Mouse (Mus musculus) intestine, postnatal 0 days (tissue): ENCODE measurements around the gene Zbtb17. TPM values are rescaled to one million over a fixed set of nuclear protein-coding genes. Genes with fewer than 3 reads are reported as not detected.

Source experiments
- ATAC-seq: fragments of 200-750 bp; cut with Nextera tagmentation; 2 replicates; pipeline ENCODE4 v1.8.0; 2017; ENCODE audit warnings: mild to moderate bottlenecking, moderate TSS enrichment, moderate library complexity
- H3K27ac ChIP-seq: fragments of 300-500 bp; sonication (generic); 2 replicates; pipeline ENCODE4 v1.5.1; 2014; ENCODE audit warnings: mild to moderate bottlenecking, low read depth, low read length, moderate library complexity
- H3K27me3 ChIP-seq: fragments of 300-500 bp; sonication (generic); replicated peaks from 2 replicates; pipeline ENCODE4 v1.6.1; 2014; ENCODE audit warnings: low read length, mixed read lengths; ENCODE audit not compliant: control insufficient read depth, insufficient read depth
- H3K36me3 ChIP-seq: fragments of 300-500 bp; sonication (generic); 2 replicates; pipeline ENCODE4 v1.6.1; 2014; ENCODE audit warnings: mild to moderate bottlenecking, moderate library complexity; ENCODE audit not compliant: control insufficient read depth, insufficient read depth
- H3K4me1 ChIP-seq: fragments of 300-500 bp; sonication (generic); replicated peaks from 2 replicates; pipeline ENCODE4 v1.6.1; 2014; ENCODE audit warnings: antibody characterized with exemption, low read length, mixed read lengths; ENCODE audit not compliant: control insufficient read depth, insufficient read depth
- H3K4me2 ChIP-seq: fragments of 300-500 bp; sonication (generic); replicated peaks from 2 replicates; pipeline ENCODE4 v1.6.1; 2014; ENCODE audit warnings: low read depth, mild to moderate bottlenecking, moderate library complexity
- H3K4me3 ChIP-seq: fragments of 300-500 bp; sonication (generic); 2 replicates; pipeline ENCODE4 v1.5.1; 2014; ENCODE audit warnings: low read depth, low read length
- H3K9ac ChIP-seq: fragments of 300-500 bp; sonication (generic); 2 replicates; pipeline ENCODE4 v1.6.1; 2014; ENCODE audit warnings: mild to moderate bottlenecking, low read depth, low read length
- H3K9me3 ChIP-seq: fragments of 300-500 bp; sonication (generic); 2 replicates; pipeline ENCODE4 v1.6.1; 2016; ENCODE audit warnings: mixed run types; ENCODE audit not compliant: control insufficient read depth
- CTCF ChIP-seq: sonication (generic); IDR thresholded peaks from 2 replicates; pipeline ENCODE4 v1.5.1; 2016; ENCODE audit warnings: low read depth, mild to moderate bottlenecking, control low read depth, antibody characterized with exemption, moderate library complexity
- WGBS: fragments of 180-500 bp; shearing (Covaris S2); extraction: QIAGEN DNeasy Blood & Tissue Kit; methylation state at CpG from one replicate; pipeline ENCODE4 v1.1.7; 2014; 5-methylcytosine and 5-hydroxymethylcytosine counted together
- polyA plus RNA-seq: library from polyadenylated mRNA; unstranded; fragments of >200 nt; fragmentation: Nextera tagmentation; extraction: Ambion mirVana; gene quantifications from 2 replicates; pipeline ENCODE4 v1.2.1, GENCODE M21; 2015

Zbtb17 gene
- polyA plus RNA-seq, 1 experiment from 2014 or later: 9.7 TPM

DNA sequence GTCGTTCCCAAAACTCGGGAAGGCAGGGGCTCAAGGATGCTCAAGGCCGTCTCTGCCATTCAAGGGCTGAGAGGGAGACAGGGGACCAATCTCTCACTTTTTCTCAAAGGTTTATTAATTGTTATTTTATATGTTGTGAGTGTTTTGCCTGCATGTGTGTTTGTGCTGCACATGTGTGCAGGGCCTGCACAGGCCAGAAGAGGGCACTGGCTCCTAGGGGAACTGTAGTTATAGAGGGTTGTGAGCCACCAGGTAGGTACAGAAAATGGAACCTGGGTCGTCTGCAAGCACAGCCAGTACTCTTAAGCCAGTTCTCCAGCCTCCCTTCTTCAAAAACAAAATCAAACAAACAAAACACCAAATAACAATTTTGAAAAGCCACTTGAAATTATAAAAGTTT is 44.2 kb downstream of the Zbtb17 start:
- no peak overlapping the region for H3K9ac ChIP-seq
- TF ChIP-seq CTCF: peak; percentile 74
- peaks cover 84% of the 10 kb centered on the region for H3K36me3 ChIP-seq
- H3K27me3 ChIP-seq: no peaks in the 10 kb centered on the region
- no peaks in the 10 kb centered on the region for H3K4me1 ChIP-seq
- H3K9me3 ChIP-seq: no peaks in the 10 kb centered on the region
- WGBS: 88% methylated on average over 4 of the region's 4 CpGs
- H3K4me3 ChIP-seq: no peak overlapping the region
- no peak for ATAC-seq
- no peak overlapping the region for H3K27ac ChIP-seq
- no peak overlapping the region for H3K4me2 ChIP-seq

GRCm38 (mm10) chr4:141500637-141501036 is 56.2 kb downstream of the Zbtb17 start:
- Histone ChIP-seq H3K36me3 (no peaks in the 10 kb centered on the region), H3K9me3 (no peaks in the 10 kb centered on the region), H3K27ac (no peak overlapping the region), H3K27me3 (no peaks in the 10 kb centered on the region), H3K4me1 (no peaks in the 10 kb centered on the region), H3K4me3 (no peak overlapping the region), H3K4me2 (no peak overlapping the region), H3K9ac (no peak overlapping the region)
- 60% methylated on average over 4 of the region's 4 CpGs for WGBS
- no peak for TF ChIP-seq CTCF
- no peak for ATAC-seq

DNA sequence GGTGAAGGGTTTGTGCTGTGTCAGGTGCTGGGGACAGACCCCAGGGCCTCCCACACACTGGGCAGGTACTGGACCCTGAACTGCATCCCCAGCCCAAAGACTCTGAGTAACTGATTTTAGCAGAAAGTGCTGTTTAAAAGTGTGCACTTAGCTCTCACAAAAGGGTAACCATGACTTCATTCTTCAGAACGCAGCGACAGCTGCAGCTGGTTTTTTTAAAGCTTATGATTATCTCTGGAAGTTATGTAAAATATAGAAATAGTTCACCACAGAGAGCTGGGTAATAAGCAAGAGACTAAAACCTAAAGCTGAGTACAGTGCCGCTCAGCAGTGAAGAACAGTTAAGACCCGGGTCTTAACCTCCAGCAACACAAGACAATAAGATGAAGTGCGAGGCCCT is 56.6 kb downstream of the Zbtb17 start:
- Histone ChIP-seq H3K36me3 (no peaks in the 10 kb centered on the region), H3K9me3 (no peaks in the 10 kb centered on the region), H3K4me3 (no peak overlapping the region), H3K4me2 (no peak overlapping the region), H3K4me1 (no peaks in the 10 kb centered on the region), H3K27ac (no peak overlapping the region), H3K9ac (no peak overlapping the region), H3K27me3 (no peaks in the 10 kb centered on the region)
- ATAC-seq: no peak
- TF ChIP-seq CTCF: no peak
- 51% methylated on average over 5 of the region's 5 CpGs for WGBS

DNA sequence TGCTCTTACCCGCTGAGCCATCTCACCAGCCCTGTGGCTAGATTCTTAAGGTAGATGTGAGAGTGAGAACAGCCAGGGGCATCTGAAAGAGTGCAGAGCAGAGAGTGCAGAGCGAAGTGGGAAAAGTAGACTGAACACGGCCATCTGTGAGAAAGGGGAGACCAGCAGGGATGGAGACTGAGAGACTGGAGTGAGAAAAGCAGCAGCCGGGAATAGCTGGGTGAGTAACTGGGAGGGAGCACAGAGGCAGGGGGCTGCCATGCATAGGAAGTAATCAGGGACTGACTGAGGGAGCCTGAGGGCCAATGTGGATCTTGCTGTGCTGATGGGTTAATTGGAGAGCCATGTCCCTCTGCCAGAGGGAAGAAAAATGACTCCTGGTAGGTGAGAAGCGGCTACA is 58.3 kb downstream of the Zbtb17 start:
- no peak overlapping the region for H3K27ac ChIP-seq
- no peaks in the 10 kb centered on the region; the same call in 1 of the 2 replicates for H3K4me1 ChIP-seq
- no peak overlapping the region for H3K9ac ChIP-seq
- no peak overlapping the region for H3K4me3 ChIP-seq
- H3K9me3 ChIP-seq: no peaks in the 10 kb centered on the region
- no peak overlapping the region for H3K4me2 ChIP-seq
- no peak for ATAC-seq
- WGBS: 77% methylated on average over 5 of the region's 5 CpGs
- H3K36me3 ChIP-seq: no peaks in the 10 kb centered on the region
- TF ChIP-seq CTCF: no peak
- no peaks in the 10 kb centered on the region for H3K27me3 ChIP-seq

- no peak overlapping the region for H3K4me3 ChIP-seq
- H3K9me3 ChIP-seq: no peaks in the 10 kb centered on the region
- H3K4me2 ChIP-seq: no peak overlapping the region
- no peaks in the 10 kb centered on the region for H3K27me3 ChIP-seq
- 99% methylated on average over 4 of the region's 4 CpGs for WGBS
- ATAC-seq: no peak
- H3K27ac ChIP-seq: no peak overlapping the region
- no peaks in the 10 kb centered on the region; the same call in 1 of the 2 replicates for H3K4me1 ChIP-seq
- H3K9ac ChIP-seq: no peak overlapping the region
- TF ChIP-seq CTCF: no peak
- H3K36me3 ChIP-seq: no peaks in the 10 kb centered on the region
Measured at GRCm38 (mm10) chr4:141504471-141504870, 60.0 kb downstream of the Zbtb17 start.

- no peak overlapping the region for H3K4me3 ChIP-seq
- H3K9ac ChIP-seq: no peak overlapping the region
- no peaks in the 10 kb centered on the region for H3K9me3 ChIP-seq
- H3K4me2 ChIP-seq: peak overlapping the region; percentile 43; the same call in 1 of the 2 replicates
- no peak for TF ChIP-seq CTCF
- WGBS: 62% methylated on average over 11 of the region's 11 CpGs
- no peaks in the 10 kb centered on the region for H3K27me3 ChIP-seq
- no peaks in the 10 kb centered on the region; the same call in 1 of the 2 replicates for H3K4me1 ChIP-seq
- no peaks in the 10 kb centered on the region for H3K36me3 ChIP-seq
- H3K27ac ChIP-seq: peak overlapping the region; percentile 86; the same call in 1 of the 2 replicates
- peak; percentile 12 for ATAC-seq
Measured at GRCm38 (mm10) chr4:141505810-141506209, 61.4 kb downstream of the Zbtb17 start.

DNA sequence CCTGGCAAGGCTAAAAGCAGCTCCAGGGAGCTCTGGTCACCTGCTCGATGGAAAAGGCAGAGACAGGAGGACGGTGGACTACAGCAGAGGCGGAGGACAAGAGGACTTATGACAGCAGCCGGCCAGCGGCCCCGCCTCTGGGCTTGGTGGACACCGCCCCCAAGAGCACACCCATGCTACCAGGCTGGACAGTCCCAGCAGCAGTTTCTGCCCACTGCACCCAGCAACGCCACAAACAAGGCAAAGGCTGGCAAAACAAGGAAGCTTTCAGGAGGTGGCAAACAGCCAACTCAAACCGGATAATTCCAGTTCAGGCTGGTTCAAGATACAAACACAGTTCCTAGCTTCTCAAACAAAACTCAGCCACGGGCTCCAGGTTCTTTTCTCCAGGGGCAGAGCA is 61.9 kb downstream of the Zbtb17 start:
- 15% methylated on average over 10 of the region's 10 CpGs for WGBS
- peak; percentile 89 for ATAC-seq

More for the DNA sequence above, 61.9 kb downstream of the Zbtb17 start:
- Histone ChIP-seq H3K4me1 (no peaks in the 10 kb centered on the region; the same call in 1 of the 2 replicates), H3K9me3 (no peaks in the 10 kb centered on the region), H3K4me2 (peak overlapping the region; percentile 43), H3K36me3 (no peaks in the 10 kb centered on the region), H3K4me3 (no peak overlapping the region), H3K9ac (peak overlapping the region; percentile 38), H3K27ac (peak overlapping the region; percentile 86), H3K27me3 (no peaks in the 10 kb centered on the region)
- no peak; the same call in 1 of the 2 replicates for TF ChIP-seq CTCF
